Mouse (Mus musculus) myocyte (in vitro differentiated cells): ENCODE results near the gene Kxd1.

Experiments
- E2F4 ChIP-seq: IDR thresholded peaks from one replicate; pipeline ENCODE4 v1.6.1; 2011; ENCODE audit warnings: mild to moderate bottlenecking, control low read depth, moderate library complexity; ENCODE audit not compliant: insufficient read depth
- MAX ChIP-seq: IDR thresholded peaks from one replicate; pipeline ENCODE4 v1.6.1; 2011; ENCODE audit warnings: low read depth, mild to moderate bottlenecking, control low read depth
- MYOD1 ChIP-seq, 3 experiments: IDR thresholded peaks; one replicate each; pipeline ENCODE4 v1.6.1; 2011; ENCODE audit warnings: control low read depth in 2 of 3, low read depth in 2 of 3, mild to moderate bottlenecking in 2 of 3, moderate library complexity in 1 of 3; ENCODE audit not compliant: insufficient read length in 2 of 3, control insufficient read depth in 1 of 3
- MYOG ChIP-seq, 3 experiments: IDR thresholded peaks; one replicate each; pipeline ENCODE4 v1.6.1; 2011; ENCODE audit warnings: control low read depth in 2 of 3, low read depth in 2 of 3, mild to moderate bottlenecking in 2 of 3; ENCODE audit not compliant: insufficient read length in 2 of 3, control insufficient read depth in 1 of 3, insufficient read depth in 1 of 3
- POLR2A ChIP-seq: IDR thresholded peaks from one replicate; pipeline ENCODE4 v1.6.1; 2011; ENCODE audit warnings: low read depth, mild to moderate bottlenecking, control low read depth, moderate library complexity; ENCODE audit not compliant: insufficient read length
- POLR2AphosphoS2 ChIP-seq: IDR thresholded peaks from one replicate; pipeline ENCODE4 v1.6.1; 2011; ENCODE audit warnings: low read depth, control low read depth; ENCODE audit not compliant: insufficient read length
- REST ChIP-seq: IDR thresholded peaks from one replicate; pipeline ENCODE4 v1.6.1; 2011; ENCODE audit warnings: mild to moderate bottlenecking, control low read depth, moderate library complexity; ENCODE audit not compliant: insufficient read depth, insufficient read length
- SRF ChIP-seq: IDR thresholded peaks from one replicate; pipeline ENCODE4 v1.6.1; 2011; ENCODE audit warnings: low read depth; ENCODE audit not compliant: control insufficient read depth, insufficient read length
- TCF12 ChIP-seq: IDR thresholded peaks from one replicate; pipeline ENCODE4 v1.6.1; 2011; ENCODE audit warnings: mild to moderate bottlenecking, control low read depth; ENCODE audit not compliant: poor library complexity, insufficient read depth, severe bottlenecking
- TCF3 ChIP-seq: IDR thresholded peaks from one replicate; pipeline ENCODE4 v1.6.1; 2011; ENCODE audit warnings: low read depth, control low read depth; ENCODE audit not compliant: insufficient read length
- USF1 ChIP-seq: IDR thresholded peaks from one replicate; pipeline ENCODE4 v1.6.1; 2011; ENCODE audit warnings: low read depth, mild to moderate bottlenecking, control low read depth, moderate library complexity

- no peak for TF ChIP-seq USF1
- TF ChIP-seq POLR2A: no peak
- TF ChIP-seq POLR2AphosphoS2: no peak
- TF ChIP-seq TCF3: no peak
- TF ChIP-seq E2F4: no peak
- TF ChIP-seq TCF12: no peak
- TF ChIP-seq SRF: no peak
- TF ChIP-seq MYOG (IDR thresholded peaks at IDR 0.05; ENCODE audit: control insufficient read depth in 1 of 3, insufficient read depth in 1 of 3, insufficient read length in 2 of 3, low read depth in 2 of 3): no peak
- TF ChIP-seq REST: no peak
- TF ChIP-seq MYOD1 (IDR thresholded peaks at IDR 0.05; ENCODE audit: control insufficient read depth in 1 of 3, insufficient read length in 2 of 3, low read depth in 2 of 3): no peak
- TF ChIP-seq MAX: no peak
These were observed 23.9 kb upstream of the Kxd1 start for GRCm38 (mm10) chr8:70551558-70552161.
